Mouse (Mus musculus): Measurements from ENCODE around the gene Ncmap.

- no peak for TF ChIP-seq CTCF (IDR thresholded peaks at IDR 0.05; ENCODE audit: borderline replicate concordance, insufficient read depth, low read depth, low read length)
- no peak for TF ChIP-seq POLR2A (IDR thresholded peaks at IDR 0.05; ENCODE audit: borderline replicate concordance, insufficient read depth, low read length)
Observed at GRCm38 (mm10) chr4:135394666-135395065, 3.4 kb downstream of the Ncmap start.
